Mouse (Mus musculus) T-helper 2 cell (primary cell): ENCODE data around the gene Mvk.

Experiments used
- in situ Hi-C: fragments of 300-600 bp; cut with MboI, MseI; formaldehyde crosslinking; loops from one replicate; pipeline ENCODE4 v1.15.1; 2025; ENCODE audit warnings: high pct_unique_total_duplicates

The Mvk gene

GRCm38 (mm10) chr5:114443566-114444367 is at the start of gene Mvk, which contains the start of gene Mmab:
TSS of gene Mvk (plus strand) at chr5:114444269.
TSS of gene Mmab (minus strand) at chr5:114444060.
- in situ Hi-C loops: no loop called here

GRCm38 (mm10) chr5:114406592-114406991 is 37.5 kb upstream of the Mvk start:
- in situ Hi-C loops: loop anchor here (10.0 kb wide), 1 partner anchor 1038 kb away; no protein-coding TSS in a partner anchor

- in situ Hi-C loops: loop anchor here (10.0 kb wide), 1 partner anchor 1038 kb away; no protein-coding TSS in a partner anchor
Measured at GRCm38 (mm10) chr5:114407269-114407668, 36.8 kb upstream of the Mvk start.

GRCm38 (mm10) chr5:114407810-114408209 is 36.3 kb upstream of the Mvk start:
- in situ Hi-C loops: loop anchor here (10.0 kb wide), 1 partner anchor 1037 kb away; no protein-coding TSS in a partner anchor

- in situ Hi-C loops: loop anchor here (10.0 kb wide), 1 partner anchor 1036 kb away; no protein-coding TSS in a partner anchor
Measured at GRCm38 (mm10) chr5:114408846-114409245, 35.2 kb upstream of the Mvk start.

GRCm38 (mm10) chr5:114410429-114410828 is 33.6 kb upstream of the Mvk start:
- in situ Hi-C loops: no loop called here

GRCm38 (mm10) chr5:114412361-114412998 is 31.6 kb upstream of the Mvk start:
- in situ Hi-C loops: no loop called here

GRCm38 (mm10) chr5:114413067-114413735 is 30.9 kb upstream of the Mvk start:
- in situ Hi-C loops: no loop called here

- in situ Hi-C loops: no loop called here
Measured at GRCm38 (mm10) chr5:114415606-114416005, 28.5 kb upstream of the Mvk start.

- in situ Hi-C loops: no loop called here
Measured at GRCm38 (mm10) chr5:114416855-114417254, 27.2 kb upstream of the Mvk start.

GRCm38 (mm10) chr5:114418541-114418940 is 25.5 kb upstream of the Mvk start:
- in situ Hi-C loops: no loop called here

- in situ Hi-C loops: no loop called here
Measured at GRCm38 (mm10) chr5:114421561-114422298, 22.3 kb upstream of the Mvk start.

GRCm38 (mm10) chr5:114422591-114422990 is 21.5 kb upstream of the Mvk start:
- in situ Hi-C loops: no loop called here

- in situ Hi-C loops: no loop called here
Measured at GRCm38 (mm10) chr5:114423961-114424360, 20.1 kb upstream of the Mvk start.

- in situ Hi-C loops: no loop called here
Measured at GRCm38 (mm10) chr5:114426732-114427131, 17.3 kb upstream of the Mvk start.

- in situ Hi-C loops: no loop called here
Measured at GRCm38 (mm10) chr5:114428621-114429020, 15.4 kb upstream of the Mvk start.

GRCm38 (mm10) chr5:114429781-114430180 is 14.3 kb upstream of the Mvk start:
- in situ Hi-C loops: no loop called here

- in situ Hi-C loops: no loop called here
Measured at GRCm38 (mm10) chr5:114434359-114434758, 9.7 kb upstream of the Mvk start.

- in situ Hi-C loops: no loop called here
Measured at GRCm38 (mm10) chr5:114435588-114435987, 8.5 kb upstream of the Mvk start.

- in situ Hi-C loops: no loop called here
Measured at GRCm38 (mm10) chr5:114444368-114444692, 261 bp downstream of the Mvk start.

GRCm38 (mm10) chr5:114449011-114449410 is 4.9 kb downstream of the Mvk start:
- in situ Hi-C loops: no loop called here

- in situ Hi-C loops: no loop called here
Measured at GRCm38 (mm10) chr5:114456287-114456686, 12.2 kb downstream of the Mvk start.
